Mouse (Mus musculus) megakaryocyte-erythroid progenitor cell, adult 5-6 weeks (primary cell): Measurements from ENCODE around the gene Dact3. TPM values are rescaled to one million over a fixed set of nuclear protein-coding genes. Genes with fewer than 3 reads are reported as not detected.

Experiments used
- ATAC-seq: replicated peaks from 2 replicates; pipeline ENCODE4 v1.8.0; 2016; ENCODE audit warnings: mild to moderate bottlenecking, inconsistent platforms; ENCODE audit not compliant: severe bottlenecking, poor library complexity, low FRiP score, low TSS enrichment
- total RNA-seq, 2 experiments: library from RNA; stranded (forward) in 1 of 2; stranded (reverse) in 1 of 2; fragments of 200-1000, 215-1000 nt in 1 of 2; fragments of >200 nt in 1 of 2; fragmentation: Nextera tagmentation in 1 of 2; gene quantifications; 2 replicates each; pipeline ENCODE4 v1.2.3; 2014 to 2017

The Dact3 gene
- total RNA-seq, 2 experiments from 2014 or later, result 0.75 TPM; not detected in 1

DNA sequence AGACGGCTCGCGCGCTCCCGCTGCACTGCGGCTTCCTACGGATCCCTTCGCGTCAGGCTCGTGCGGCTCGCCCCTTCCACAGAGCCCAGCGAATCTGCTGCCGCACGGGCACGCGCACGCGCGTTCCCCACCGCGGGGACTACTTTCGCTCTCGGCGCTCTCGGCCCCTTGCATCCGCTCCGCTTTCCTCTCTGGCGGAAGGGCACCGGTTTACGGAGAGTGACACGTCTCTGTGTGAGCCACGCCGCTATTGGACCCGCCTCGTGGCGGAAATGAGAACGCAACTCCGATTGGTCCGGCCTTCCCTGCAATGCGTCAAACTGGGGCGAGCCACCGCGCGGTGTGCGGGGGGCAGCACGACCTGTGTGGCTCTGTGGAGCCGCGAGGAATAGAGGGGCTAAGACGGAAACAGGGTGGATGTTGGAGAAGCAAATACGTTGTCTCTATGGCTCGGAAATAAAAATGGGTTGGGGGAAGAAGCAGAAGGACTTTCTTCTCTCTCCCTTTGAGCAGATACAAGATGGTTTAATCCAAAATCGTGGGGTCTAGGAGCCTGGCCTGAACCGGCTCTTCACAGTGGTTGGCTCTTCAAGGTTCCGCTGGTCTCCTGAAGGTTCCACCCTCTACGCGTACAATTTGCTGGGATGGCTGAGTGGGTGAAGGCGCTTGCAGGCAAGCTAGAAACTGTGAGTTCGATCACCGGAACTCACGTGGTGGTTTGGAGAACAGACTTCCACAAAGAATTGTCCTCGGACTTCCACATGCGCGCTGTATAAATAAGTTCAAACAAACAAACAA lies 49.1 kb downstream of the Dact3 start, which contains the start of gene Calm3:
TSS of gene Calm3 (minus strand) at position 78 of the 798 bp plus-strand sequence.
- peak; percentile 80 for ATAC-seq

- no peak for ATAC-seq
Observed at GRCm38 (mm10) chr7:16928341-16928740, 53.2 kb downstream of the Dact3 start.

DNA sequence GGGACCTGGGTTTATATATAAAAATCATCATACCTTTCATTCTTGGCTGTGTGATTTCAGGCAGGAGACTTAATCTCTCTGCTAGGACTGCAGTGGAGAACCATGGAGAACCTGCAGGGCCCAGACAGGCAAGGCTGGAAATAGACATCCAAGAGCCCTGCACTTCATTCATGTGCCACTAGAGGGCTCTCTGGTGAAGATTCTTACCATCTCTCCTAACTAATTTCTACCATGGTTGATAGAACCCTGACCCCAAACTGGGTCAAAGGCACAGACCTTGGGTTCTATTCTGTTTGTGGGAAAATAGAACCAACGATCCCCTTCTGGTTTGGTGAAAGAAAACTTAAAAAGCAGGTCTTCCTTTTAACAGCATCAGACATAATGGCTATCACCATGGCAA lies 55.7 kb downstream of the Dact3 start:
- ATAC-seq, result peak; percentile 71

DNA sequence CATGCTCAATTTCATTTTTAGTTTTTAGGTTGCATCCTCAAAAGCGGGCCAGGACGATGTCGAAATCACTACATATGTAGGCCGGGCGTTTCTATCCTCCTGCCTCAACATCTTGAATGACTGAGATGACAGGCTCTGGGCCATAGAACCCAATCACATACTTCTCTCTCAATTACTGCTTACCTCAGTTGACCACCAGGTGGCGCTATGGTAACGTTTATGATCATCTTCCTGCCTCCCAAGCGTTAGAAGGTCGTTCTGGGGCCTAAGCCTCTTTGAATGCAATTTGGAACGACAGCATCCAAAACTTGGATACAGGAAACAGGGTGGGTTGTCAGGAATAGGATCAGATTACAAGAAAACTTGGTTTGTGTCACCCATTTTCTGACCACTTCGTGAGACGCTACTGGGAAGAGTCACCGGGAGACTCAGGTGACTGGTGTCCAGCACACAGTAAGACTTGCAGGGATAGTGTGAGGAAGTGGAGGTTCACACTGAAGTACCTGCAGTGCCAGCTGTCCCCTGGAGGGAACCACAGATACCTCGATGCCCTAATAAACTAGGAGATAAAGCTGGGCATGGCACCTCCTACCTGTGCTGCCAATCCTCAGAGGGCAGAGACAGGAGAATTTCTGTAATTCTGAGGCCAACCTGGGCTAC lies 57.0 kb downstream of the Dact3 start:
- ATAC-seq, result peak; percentile 77

DNA sequence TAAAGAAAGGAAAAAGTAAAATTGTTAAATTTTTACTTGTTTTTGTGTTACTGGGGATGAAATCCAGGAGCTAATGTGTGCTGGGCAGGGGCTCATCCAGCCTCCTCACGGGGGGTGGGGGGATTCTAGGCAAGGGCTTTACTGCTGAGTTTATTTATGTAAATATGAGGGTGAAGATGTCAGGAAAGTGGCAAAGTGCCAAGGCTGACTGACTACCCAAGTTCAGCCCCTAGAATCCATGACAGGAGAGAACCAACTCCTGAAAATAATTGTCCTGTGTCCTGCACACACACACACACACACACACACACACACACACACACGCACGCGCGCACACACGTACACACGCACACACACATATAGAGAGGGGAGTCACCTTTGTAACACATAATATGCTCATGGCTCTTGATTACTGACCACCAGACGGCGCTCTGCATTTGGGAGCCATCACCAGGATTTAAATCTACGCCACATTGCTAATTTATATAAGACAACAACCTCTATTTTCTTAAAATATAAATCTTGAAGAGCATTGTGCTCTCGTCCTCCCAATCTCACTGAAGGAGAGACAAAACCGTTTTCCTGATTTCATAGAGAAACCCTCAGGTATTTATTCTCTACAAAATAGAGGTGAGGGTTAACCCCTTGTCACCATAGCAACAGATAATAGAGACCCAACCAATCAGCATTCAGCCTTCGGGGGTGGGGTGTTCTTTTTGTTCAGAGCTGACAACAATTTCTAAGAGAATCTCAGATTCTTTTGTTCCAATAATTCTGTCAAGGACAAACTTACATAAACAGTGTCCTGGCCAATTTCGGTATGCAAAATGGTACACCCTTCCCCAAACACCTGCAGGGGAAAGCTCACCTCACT lies 57.8 kb downstream of the Dact3 start:
- peak; percentile 43; the same call in 1 of the 2 replicates for ATAC-seq

Other genes starting within 250 kb of the Dact3 start
- gene Ceacam15, start 199.6 kb upstream of the Dact3 start, total RNA-seq (2014; fragmentation: Nextera tagmentation), result not detected in 2 replicates
- gene Ceacam15, start 199.6 kb upstream of the Dact3 start, total RNA-seq (2017), result not detected in 2 replicates
- gene Ceacam9, start 153.4 kb upstream of the Dact3 start, total RNA-seq (2014; fragmentation: Nextera tagmentation), result not detected in 2 replicates
- gene Ceacam9, start 153.4 kb upstream of the Dact3 start, total RNA-seq (2017), result not detected in 2 replicates
- 138 and 161 TPM in 2 replicates for gene Ap2s1, start 136.9 kb upstream of the Dact3 start, total RNA-seq (2014; fragmentation: Nextera tagmentation)
- 55.7 and 62.9 TPM in 2 replicates for gene Ap2s1, start 136.9 kb upstream of the Dact3 start, total RNA-seq (2017)
- gene Slc1a5, start 94.0 kb upstream of the Dact3 start, total RNA-seq (2014; fragmentation: Nextera tagmentation), result 102 and 107 TPM in 2 replicates
- 31.8 and 36.1 TPM in 2 replicates for gene Slc1a5, start 94.0 kb upstream of the Dact3 start, total RNA-seq (2017)
- 62.0 and 66.6 TPM in 2 replicates for gene Strn4, start 59.4 kb upstream of the Dact3 start, total RNA-seq (2014; fragmentation: Nextera tagmentation)
- 63.9 and 71.1 TPM in 2 replicates for gene Strn4, start 59.4 kb upstream of the Dact3 start, total RNA-seq (2017)
- gene Fkrp, start 58.6 kb upstream of the Dact3 start, total RNA-seq (2014; fragmentation: Nextera tagmentation), result 14.4 and 21.5 TPM in 2 replicates
- gene Fkrp, start 58.6 kb upstream of the Dact3 start, total RNA-seq (2017), result 8.9 and 15.8 TPM in 2 replicates
- 14.2 and 19.8 TPM in 2 replicates for gene Prkd2, start 32.4 kb upstream of the Dact3 start, total RNA-seq (2014; fragmentation: Nextera tagmentation)
- gene Prkd2, start 32.4 kb upstream of the Dact3 start, total RNA-seq (2017), result 5.2 and 14.9 TPM in 2 replicates
- gene Gng8, start 16.5 kb downstream of the Dact3 start, total RNA-seq (2014; fragmentation: Nextera tagmentation), result not detected in 2 replicates
- gene Gng8, start 16.5 kb downstream of the Dact3 start, total RNA-seq (2017), result 2.6 TPM in 1 of 2 replicates, not detected in the other
- not detected in 2 replicates for gene Ptgir, start 31.2 kb downstream of the Dact3 start, total RNA-seq (2014; fragmentation: Nextera tagmentation)
- not detected in 2 replicates for gene Ptgir, start 31.2 kb downstream of the Dact3 start, total RNA-seq (2017)
- gene Calm3, start 48.8 kb downstream of the Dact3 start, total RNA-seq (2014; fragmentation: Nextera tagmentation), result 291 and 377 TPM in 2 replicates
- 512 and 515 TPM in 2 replicates for gene Calm3, start 48.8 kb downstream of the Dact3 start, total RNA-seq (2017)
- not detected in 2 replicates for gene Pnmal2, start 69.4 kb downstream of the Dact3 start, total RNA-seq (2014; fragmentation: Nextera tagmentation)
- gene Pnmal2, start 69.4 kb downstream of the Dact3 start, total RNA-seq (2017), result not detected in 2 replicates
- not detected in 2 replicates for gene Pnmal1, start 84.4 kb downstream of the Dact3 start, total RNA-seq (2014; fragmentation: Nextera tagmentation)
- gene Pnmal1, start 84.4 kb downstream of the Dact3 start, total RNA-seq (2017), result not detected in 2 replicates
- gene Gm42372, start 107.8 kb downstream of the Dact3 start, total RNA-seq (2014; fragmentation: Nextera tagmentation), result 0.28 and 0.35 TPM in 2 replicates
- not detected in 2 replicates for gene Gm42372, start 107.8 kb downstream of the Dact3 start, total RNA-seq (2017)
- gene Ccdc8, start 117.4 kb downstream of the Dact3 start, total RNA-seq (2014; fragmentation: Nextera tagmentation), result 0.79 and 2.7 TPM in 2 replicates
- 1.1 and 5.3 TPM in 2 replicates for gene Ccdc8, start 117.4 kb downstream of the Dact3 start, total RNA-seq (2017)
- gene Ppp5c, start 152.6 kb downstream of the Dact3 start, total RNA-seq (2014; fragmentation: Nextera tagmentation), result 148 and 150 TPM in 2 replicates
- gene Ppp5c, start 152.6 kb downstream of the Dact3 start, total RNA-seq (2017), result 58.8 and 82.4 TPM in 2 replicates
- gene Hif3a, start 187.1 kb downstream of the Dact3 start, total RNA-seq (2014; fragmentation: Nextera tagmentation), result 22.8 and 39.3 TPM in 2 replicates
- gene Hif3a, start 187.1 kb downstream of the Dact3 start, total RNA-seq (2017), result 2.9 and 3.7 TPM in 2 replicates
- gene Psg16, start 198.7 kb downstream of the Dact3 start, total RNA-seq (2014; fragmentation: Nextera tagmentation), result 0.11 TPM in 1 of 2 replicates, not detected in the other
- gene Psg16, start 198.7 kb downstream of the Dact3 start, total RNA-seq (2017), result 1.1 TPM in 1 of 2 replicates, not detected in the other